Mouse (Mus musculus): Measurements from ENCODE around the gene Sik2.
A peak's percentile ranks its signal among the peaks of the same experiment; 100 is the strongest.

GRCm38 (mm10) chr9:50946338-50946737 lies 62.5 kb downstream of the Sik2 start:
- TF ChIP-seq EP300 (IDR thresholded peaks at IDR 0.05; ENCODE audit: low read depth in 1 of 2, low read length in 2 of 2) (peak; percentile 70), POLR2A (IDR thresholded peaks at IDR 0.05; ENCODE audit: control insufficient read depth in 1 of 2, insufficient read depth in 1 of 2, low read depth in 1 of 2, low read length in 2 of 2, poor library complexity in 1 of 2) (no peak), ETS1 (IDR thresholded peaks at IDR 0.05; ENCODE audit: low read depth, low read length) (peak; percentile 37; the same call in 1 of the 2 replicates), CTCF (IDR thresholded peaks at IDR 0.05 in 2 of 3, conservative IDR thresholded peaks at IDR 0.05 in 1 of 3; ENCODE audit: control insufficient read depth in 1 of 3, insufficient read depth in 1 of 3, low read depth in 2 of 3, low read length in 3 of 3, poor library complexity in 1 of 3, severe bottlenecking in 1 of 3) (no peak), ELF1 (IDR thresholded peaks at IDR 0.05; ENCODE audit: low read depth, low read length) (no peak), UBTF (IDR thresholded peaks at IDR 0.05; ENCODE audit: borderline replicate concordance, insufficient read depth, low read depth, low read length) (no peak), MEF2A (IDR thresholded peaks at IDR 0.05; ENCODE audit: extremely low read depth, insufficient replicate concordance, low read depth, low read length, poor library complexity, severe bottlenecking) (no peak), CHD2 (IDR thresholded peaks at IDR 0.05; ENCODE audit: low read length) (no peak), RAD21 (IDR thresholded peaks at IDR 0.05; ENCODE audit: low read depth, low read length) (no peak), USF2 (IDR thresholded peaks at IDR 0.05; ENCODE audit: borderline replicate concordance in 1 of 2, insufficient read depth in 1 of 2, low read depth in 1 of 2, low read length in 2 of 2) (no peak), USF1 (IDR thresholded peaks at IDR 0.05; ENCODE audit: low read depth, low read length) (no peak), E2F4 (IDR thresholded peaks at IDR 0.05; ENCODE audit: borderline replicate concordance, low read depth, low read length) (no peak), ZC3H11A (IDR thresholded peaks at IDR 0.05; ENCODE audit: low read depth, low read length) (no peak), HCFC1 (IDR thresholded peaks at IDR 0.05; ENCODE audit: low read depth, low read length) (no peak)

Measured in MEL (cell line).